Comparison of ENCODE assay signal across 9 mouse cellular contexts in genomic region chr9:51990828-51991227, GRCm38 (mm10). TPM values are rescaled to one million over a fixed set of nuclear protein-coding genes. Genes with fewer than 3 reads are reported as not detected.
A peak's percentile ranks its signal among the peaks of the same experiment; 100 is the strongest.
DNase-seq lines count a peak whose midpoint lies in the region; ATAC-seq and TF ChIP-seq lines count a peak whose summit lies in the region.
"Had no signal": no experiment of that assay in that cellular context is flagged by ENCODE, and none has a peak within 500 bp of the region (broad histone marks: within the 10 kb centered on the region; RNA-seq: fewer than 3 reads in every experiment).

No protein-coding gene starts in this region.

- no peaks in the 10 kb centered on the region for H3K36me3 ChIP-seq in liver, embryonic 12.5 days

- H3K9me3 ChIP-seq in liver, embryonic 12.5 days (replicated peaks): no peaks in the 10 kb centered on the region

- H3K4me2 ChIP-seq in liver, embryonic 12.5 days: no peak overlapping the region

- no peak overlapping the region for H3K27ac ChIP-seq in cerebellum, adult 2 months (ENCODE audit: insufficient read depth, low read length)
- no peak overlapping the region for H3K27ac ChIP-seq in liver, embryonic 12.5 days
- H3K27ac ChIP-seq: macrophage had no signal

- H3K9ac ChIP-seq in liver, embryonic 12.5 days: no peak overlapping the region

- ATAC-seq in cerebellum, adult (ENCODE audit: insufficient number of reproducible peaks, low FRiP score, low TSS enrichment): no peak
- peak; percentile 35; the same call in 1 of the 2 replicates for ATAC-seq in liver, embryonic 12.5 days

- H3K4me1 ChIP-seq in cerebellum, adult 2 months (ENCODE audit: control insufficient read depth, insufficient read depth, low read length): no peaks in the 10 kb centered on the region
- H3K4me1 ChIP-seq in liver, embryonic 12.5 days: no peaks in the 10 kb centered on the region; the same call in 1 of the 2 replicates

- peak; percentile 13; the same call in 1 of the 2 replicates for TF ChIP-seq CTCF in cerebellum, adult 2 months (IDR thresholded peaks at IDR 0.05; ENCODE audit: borderline replicate concordance, insufficient read depth, low read depth, low read length)

- intact Hi-C loops in gastrocnemius, postnatal 36 days (cut with DNase I): loop anchor here (5.0 kb wide), 3 partner anchors 56 to 296 kb away; partner anchors contain the start of gene Rdx

- H3K4me3 ChIP-seq in cerebellum, adult 2 months (replicated peaks; ENCODE audit: insufficient read depth, low read depth, low read length): no peak overlapping the region
- H3K4me3 ChIP-seq in liver, embryonic 12.5 days: no peak overlapping the region

- no peak for DNase-seq in cerebellum, adult 2 months
- DNase-seq in testis, postnatal 10 days (ENCODE audit: low spot score): peak; percentile 78
- no peak for DNase-seq in testis, postnatal 14 days (ENCODE audit: low spot score)
- peak; percentile 23 to 31 for DNase-seq in gastrocnemius, postnatal 36 days
- DNase-seq in spleen, postnatal 10 days (ENCODE audit: low spot score in 2 of 2): peak; percentile 27 to 69
- DNase-seq in right cerebral cortex, postnatal 25 days: no peak

- 38% methylated on average over 2 of the region's 2 CpGs for WGBS in cerebellum, adult 2 months
- WGBS in liver, embryonic 12.5 days (ENCODE audit: insufficient replicate concordance): 20% methylated on average over 2 of the region's 2 CpGs

- no peak for TF ChIP-seq POLR2A in cerebellum, adult 2 months (IDR thresholded peaks at IDR 0.05; ENCODE audit: borderline replicate concordance, insufficient read depth, low read length)

- no peaks in the 10 kb centered on the region for H3K27me3 ChIP-seq in cerebellum, adult 2 months (ENCODE audit: control insufficient read depth, insufficient read depth, low read length)
- peaks cover under 1% of the 10 kb centered on the region; the same call in 1 of the 2 replicates for H3K27me3 ChIP-seq in liver, embryonic 12.5 days (replicated peaks)

RNA-seq across cellular contexts. Expression of gene Fdx1, which starts 27.5 kb away (rescaled TPM):
- polyA plus RNA-seq in cerebellum, adult 2 months (2012; rRNA removed): 35.1 and 36.8 TPM in 2 replicates
- total RNA-seq in gastrocnemius, postnatal 36 days (2021): 10 to 100 TPM; 36.2 to 40.7 TPM
- polyA plus RNA-seq in liver, embryonic 12.5 days (2016; fragmentation: Nextera tagmentation; extraction: Ambion mirVana): 34.4 and 34.9 TPM in 2 replicates

RNA-seq across cellular contexts. Expression of gene Rdx, which starts 56.1 kb away (rescaled TPM):
- 47.1 and 49.5 TPM in 2 replicates for polyA plus RNA-seq in cerebellum, adult 2 months (2012; rRNA removed)
- total RNA-seq in gastrocnemius, postnatal 36 days (2021): 100 to 1,000 TPM; 102 to 114 TPM
- 91.0 and 95.6 TPM in 2 replicates for polyA plus RNA-seq in liver, embryonic 12.5 days (2016; fragmentation: Nextera tagmentation; extraction: Ambion mirVana)

Comparison
In these comparisons a context has a peak if more than half of its experiments do, and no peak if none do; other contexts are left out.
1. DNase-seq: peak in testis, postnatal 10 days (single experiment), gastrocnemius, postnatal 36 days (2 of 2) and spleen, postnatal 10 days (2 of 2); none in cerebellum, adult 2 months (0 of 2), testis, postnatal 14 days (single experiment) and right cerebral cortex, postnatal 25 days (single experiment).